Mouse (Mus musculus) midbrain, embryonic 13.5 days (tissue): ENCODE measurements around the gene Slc6a6. TPM values are rescaled to one million over a fixed set of nuclear protein-coding genes. Genes with fewer than 3 reads are reported as not detected.

ENCODE experiments used
- ATAC-seq: fragments of 200-750 bp; cut with Nextera tagmentation; 2 replicates; pipeline ENCODE4 v1.8.0; 2017; ENCODE audit warnings: mild to moderate bottlenecking, moderate TSS enrichment, moderate library complexity
- H3K27ac ChIP-seq: fragments of 300-500 bp; sonication (generic); 2 replicates; pipeline ENCODE4 v1.5.1; 2015; ENCODE audit warnings: inconsistent platforms, mild to moderate bottlenecking, moderate library complexity
- H3K27me3 ChIP-seq: fragments of 300-500 bp; sonication (generic); 2 replicates; pipeline ENCODE4 v1.6.1; 2015; ENCODE audit warnings: mild to moderate bottlenecking, inconsistent platforms
- H3K36me3 ChIP-seq: fragments of 300-500 bp; sonication (generic); 2 replicates; pipeline ENCODE4 v1.6.1; 2015; ENCODE audit warnings: mild to moderate bottlenecking, inconsistent platforms
- H3K4me1 ChIP-seq: fragments of 300-500 bp; sonication (generic); replicated peaks from 2 replicates; pipeline ENCODE4 v1.6.1; 2015; ENCODE audit warnings: inconsistent platforms
- H3K4me2 ChIP-seq: fragments of 300-500 bp; sonication (generic); replicated peaks from 2 replicates; pipeline ENCODE4 v1.6.1; 2015; ENCODE audit warnings: moderate library complexity, mild to moderate bottlenecking, inconsistent platforms
- H3K4me3 ChIP-seq: fragments of 300-500 bp; sonication (generic); replicated peaks from 2 replicates; pipeline ENCODE4 v1.5.1; 2015; ENCODE audit warnings: mild to moderate bottlenecking, inconsistent platforms
- H3K9ac ChIP-seq: fragments of 300-500 bp; sonication (generic); replicated peaks from 2 replicates; pipeline ENCODE4 v1.6.1; 2015; ENCODE audit warnings: mild to moderate bottlenecking, inconsistent platforms
- H3K9me3 ChIP-seq: fragments of 300-500 bp; sonication (generic); 2 replicates; pipeline ENCODE4 v1.6.1; 2016; ENCODE audit warnings: mild to moderate bottlenecking, inconsistent platforms
- WGBS: fragments of 180-500 bp; shearing (Covaris S2); methylation state at CpG from one replicate; pipeline ENCODE4 v1.1.7; 2015; 5-methylcytosine and 5-hydroxymethylcytosine counted together
- polyA plus RNA-seq: library from polyadenylated mRNA; unstranded; fragments of >200 nt; fragmentation: Nextera tagmentation; extraction: Ambion mirVana; gene quantifications from 2 replicates; pipeline ENCODE4 v1.2.1, GENCODE M21; 2015

Gene Slc6a6
- polyA plus RNA-seq = 84.4 and 89.8 TPM in 2 replicates

DNA sequence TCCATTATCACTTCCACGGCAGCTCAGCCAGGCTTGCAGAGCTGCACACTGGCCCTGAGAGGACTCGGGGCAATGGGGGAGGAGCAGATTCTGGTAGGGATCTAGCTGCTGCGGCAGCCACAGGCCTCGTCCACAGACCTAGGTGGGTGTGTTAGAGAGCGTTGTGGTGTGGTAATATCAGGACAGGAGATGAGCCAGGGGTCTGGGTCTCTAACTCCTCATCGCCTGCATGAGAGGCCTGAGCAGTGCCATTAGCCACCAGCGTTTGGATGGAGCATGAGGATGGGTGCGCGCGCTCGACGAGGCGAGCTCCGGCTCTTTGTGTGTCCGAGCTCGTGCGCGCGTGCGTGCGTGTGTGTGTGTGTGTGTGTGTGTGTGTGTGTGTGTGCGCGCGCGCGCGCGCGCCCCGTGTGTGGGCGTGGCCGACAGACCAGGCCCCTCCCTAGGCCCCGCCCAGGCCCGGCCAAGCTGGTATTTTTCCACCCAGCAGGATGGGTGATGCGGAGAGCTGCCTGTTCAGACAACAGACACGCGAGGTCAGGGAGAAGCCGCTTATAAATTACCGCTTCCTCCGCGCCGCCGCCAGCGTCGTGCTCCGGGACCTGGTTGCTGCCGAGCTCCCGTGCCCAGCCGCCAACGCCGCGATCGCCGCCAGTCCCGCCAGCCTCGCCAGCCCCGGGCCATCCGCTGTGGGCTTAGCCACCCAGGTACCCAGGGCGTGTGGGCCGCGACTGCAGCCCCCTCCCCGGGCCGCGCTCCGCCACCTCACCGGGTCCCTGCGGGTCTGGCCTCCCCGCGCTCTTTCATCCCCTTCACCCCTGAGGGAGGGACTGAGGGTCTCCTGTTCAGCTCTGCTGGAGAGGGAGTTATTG is at the start of gene Slc6a6:
TSS of gene Slc6a6 (plus strand) at position 452 of the 872 bp plus-strand sequence.
- Histone ChIP-seq H3K9me3 (no peaks in the 10 kb centered on the region), H3K4me2 (peak within 1 kb of the TSS; percentile 86), H3K27me3 (no peaks in the 10 kb centered on the region), H3K9ac (peak within 1 kb of the TSS; percentile 97), H3K4me1 (peaks cover 48% of the 10 kb centered on the region), H3K4me3 (peak within 1 kb of the TSS; percentile 86), H3K36me3 (no peaks in the 10 kb centered on the region), H3K27ac (peak within 1 kb of the TSS; percentile 96)
- under 1% methylated on average over 53 of the region's 69 CpGs for WGBS
- peak; percentile 88 for ATAC-seq

DNA sequence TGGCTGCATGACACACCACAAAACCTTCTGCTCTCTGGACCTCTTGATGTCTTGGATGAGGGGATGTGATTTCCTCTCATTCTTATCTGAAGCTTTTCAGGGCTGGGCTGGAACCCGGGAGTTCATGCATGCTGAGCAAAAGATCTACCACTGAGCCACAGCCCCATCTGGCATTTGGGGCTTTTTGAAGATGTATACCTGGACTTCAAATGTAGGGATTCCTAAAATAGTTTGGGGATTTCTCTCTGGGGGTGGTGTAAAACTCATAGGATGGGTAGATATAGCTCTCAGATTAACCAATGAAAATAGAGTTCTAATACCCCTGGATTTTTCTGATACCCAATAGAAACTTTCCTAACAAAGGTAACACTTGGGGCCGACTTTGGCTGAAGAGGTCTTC is 49.4 kb upstream of the Slc6a6 start:
- H3K9me3 ChIP-seq = no peaks in the 10 kb centered on the region
- H3K9ac ChIP-seq = no peak overlapping the region
- no peaks in the 10 kb centered on the region for H3K27me3 ChIP-seq
- no peak overlapping the region for H3K27ac ChIP-seq
- H3K36me3 ChIP-seq = no peaks in the 10 kb centered on the region
- H3K4me2 ChIP-seq = no peak overlapping the region
- ATAC-seq = no peak
- H3K4me3 ChIP-seq = no peak overlapping the region
- 0 out of 2 replicates have a peak, but pooled peaks cover 4% of the 10 kb centered on the region for H3K4me1 ChIP-seq
- WGBS = 73% methylated on average over 2 of the region's 2 CpGs

DNA sequence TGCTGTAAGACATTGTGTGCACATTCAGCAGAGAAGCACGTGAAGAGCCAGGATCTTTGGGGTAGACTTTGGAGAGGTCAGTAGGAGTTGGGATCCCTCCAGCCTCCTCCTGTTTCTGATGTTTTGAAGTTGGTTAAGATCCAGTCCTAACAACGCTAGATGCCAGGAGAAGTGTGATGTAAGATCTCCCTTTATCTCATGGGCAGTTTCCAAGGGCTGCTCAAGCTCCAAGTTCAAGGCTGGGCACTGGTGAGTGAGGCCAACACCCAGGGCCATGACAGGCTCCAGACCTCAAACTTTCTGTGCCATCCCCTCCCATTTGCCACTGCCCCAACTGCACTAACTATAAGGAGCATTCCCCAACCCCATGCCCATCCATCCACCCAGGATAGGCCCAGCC is 49.0 kb upstream of the Slc6a6 start:
- H3K36me3 ChIP-seq = no peaks in the 10 kb centered on the region
- no peak for ATAC-seq
- H3K9me3 ChIP-seq = no peaks in the 10 kb centered on the region
- no peaks in the 10 kb centered on the region for H3K27me3 ChIP-seq
- no peak overlapping the region for H3K9ac ChIP-seq
- H3K4me1 ChIP-seq = 0 out of 2 replicates have a peak, but pooled peaks cover 4% of the 10 kb centered on the region
- no peak overlapping the region for H3K27ac ChIP-seq
- H3K4me2 ChIP-seq = no peak overlapping the region
- WGBS = 67% methylated on average over 2 of the region's 2 CpGs
- no peak overlapping the region for H3K4me3 ChIP-seq

DNA sequence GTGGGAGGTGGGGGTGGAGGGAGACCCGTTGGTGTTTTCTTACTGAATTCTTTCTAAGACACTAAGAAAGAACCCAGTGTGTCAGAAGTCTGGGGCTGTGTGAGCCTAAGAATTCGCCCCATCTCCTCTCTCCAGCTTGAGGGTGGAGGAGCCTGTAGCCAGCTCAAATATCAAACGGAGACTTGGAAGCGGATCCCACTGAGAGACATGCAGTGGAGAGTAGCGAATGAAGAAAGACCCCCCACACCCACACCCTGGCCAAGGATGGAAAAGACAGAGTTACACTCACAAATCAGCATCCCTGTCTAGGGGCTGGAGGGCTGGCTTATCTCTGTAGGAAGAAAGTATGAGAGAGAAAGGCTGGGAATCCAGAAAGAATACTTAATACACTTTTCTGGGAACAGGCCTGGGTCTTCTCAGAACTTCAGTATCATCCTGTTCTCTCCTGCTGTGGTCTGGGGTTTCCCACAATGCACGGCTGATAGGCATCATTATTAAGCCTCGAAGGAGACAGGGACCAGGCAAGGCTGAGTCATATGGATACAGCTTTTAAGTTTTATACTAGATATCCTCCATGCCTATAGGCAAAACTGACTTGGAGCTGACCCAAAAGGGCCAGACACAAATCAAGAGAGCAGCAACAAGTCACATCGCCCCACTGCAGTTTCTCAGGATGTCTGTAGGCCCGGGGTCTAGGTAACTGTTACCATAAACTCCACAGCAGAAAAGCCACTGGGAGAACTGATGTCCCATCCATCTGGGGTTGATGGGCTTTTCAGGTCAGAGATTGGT is 45.5 kb upstream of the Slc6a6 start:
- H3K27me3 ChIP-seq = no peaks in the 10 kb centered on the region
- H3K4me2 ChIP-seq = no peak overlapping the region
- no peaks in the 10 kb centered on the region for H3K36me3 ChIP-seq
- no peak overlapping the region for H3K9ac ChIP-seq
- H3K27ac ChIP-seq = no peak overlapping the region
- H3K9me3 ChIP-seq = no peaks in the 10 kb centered on the region
- H3K4me1 ChIP-seq = 0 out of 2 replicates have a peak, but pooled peaks cover 4% of the 10 kb centered on the region
- 37% methylated on average over 9 of the region's 9 CpGs for WGBS
- H3K4me3 ChIP-seq = no peak overlapping the region
- ATAC-seq = no peak

DNA sequence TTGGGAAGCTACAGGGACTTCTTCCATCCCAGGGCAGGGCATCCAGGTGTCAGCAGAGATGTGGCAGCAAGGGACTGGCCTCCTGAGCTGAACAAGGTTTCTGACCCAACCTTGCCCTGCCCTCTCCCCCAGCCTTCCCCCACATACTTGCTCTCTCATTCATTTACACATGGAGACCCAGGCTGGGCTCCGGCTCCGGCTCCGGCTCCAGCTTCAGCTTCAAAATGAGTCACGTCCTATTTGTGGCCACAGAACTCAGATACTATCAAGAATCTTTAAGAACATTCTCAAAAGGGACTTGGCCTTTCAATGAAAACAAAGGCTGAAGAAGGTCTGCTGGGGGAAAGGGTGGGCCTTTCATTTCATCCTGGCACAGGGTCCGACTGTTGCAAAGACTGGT is 40.8 kb upstream of the Slc6a6 start:
- Histone ChIP-seq H3K27ac (no peak overlapping the region), H3K9me3 (no peaks in the 10 kb centered on the region), H3K4me3 (no peak overlapping the region), H3K9ac (no peak overlapping the region), H3K36me3 (no peaks in the 10 kb centered on the region), H3K4me1 (0 out of 2 replicates have a peak, but pooled peaks cover 3% of the 10 kb centered on the region), H3K4me2 (no peak overlapping the region), H3K27me3 (no peaks in the 10 kb centered on the region)
- no peak for ATAC-seq
- WGBS = 81% methylated on average over 5 of the region's 5 CpGs

DNA sequence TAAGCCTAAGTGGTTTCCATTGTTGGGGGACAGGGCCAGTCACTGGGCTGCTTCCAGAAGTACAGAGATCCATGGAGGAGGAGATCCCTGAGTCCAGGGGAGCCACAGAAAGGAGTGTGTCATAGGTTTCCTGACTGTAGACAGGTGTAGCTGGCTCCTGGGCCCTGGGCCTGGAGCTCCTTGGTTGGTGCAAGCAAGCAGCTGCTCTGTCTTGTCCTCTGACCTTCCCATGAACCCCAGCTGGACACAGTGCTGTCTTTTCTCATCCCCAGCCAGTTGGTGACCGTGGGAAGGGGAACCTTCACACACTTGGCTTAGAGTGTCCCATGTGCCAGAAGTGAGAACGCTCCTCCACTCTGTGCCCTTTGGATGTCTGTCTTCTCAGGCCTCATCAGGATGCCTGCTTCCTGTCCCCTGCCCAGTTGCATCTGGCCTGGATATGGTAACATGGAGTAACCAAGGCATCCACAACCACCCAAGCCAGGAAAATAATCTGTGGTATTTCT is 40.4 kb upstream of the Slc6a6 start:
- H3K27ac ChIP-seq = no peak overlapping the region
- no peaks in the 10 kb centered on the region for H3K36me3 ChIP-seq
- no peak for ATAC-seq
- H3K9ac ChIP-seq = no peak overlapping the region
- no peaks in the 10 kb centered on the region for H3K27me3 ChIP-seq
- H3K9me3 ChIP-seq = no peaks in the 10 kb centered on the region
- no peak overlapping the region for H3K4me3 ChIP-seq
- WGBS = 88% methylated on average over 2 of the region's 2 CpGs
- 0 out of 2 replicates have a peak, but pooled peaks cover 2% of the 10 kb centered on the region for H3K4me1 ChIP-seq
- H3K4me2 ChIP-seq = no peak overlapping the region

DNA sequence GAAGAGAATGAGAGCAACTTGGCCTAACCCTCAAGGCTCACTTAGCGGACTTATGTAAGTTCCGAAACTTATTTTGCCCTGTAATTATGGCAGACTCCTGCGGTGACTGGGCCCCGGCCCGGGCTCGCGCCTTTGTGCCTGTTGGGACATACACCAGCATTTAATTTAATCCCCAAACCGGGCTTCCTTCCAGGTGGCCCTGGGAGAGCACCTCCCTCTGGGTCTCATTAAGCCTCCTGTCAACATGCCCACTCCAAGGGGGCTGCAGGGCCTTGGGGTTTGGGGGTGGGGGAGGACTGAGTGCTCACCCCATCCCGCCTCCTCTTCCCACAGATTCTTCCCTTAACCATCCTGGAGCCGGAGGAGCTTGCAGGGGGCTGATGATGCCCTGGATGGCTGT is 37.8 kb upstream of the Slc6a6 start:
- Histone ChIP-seq H3K27ac (no peak overlapping the region), H3K4me2 (no peak overlapping the region), H3K9me3 (no peaks in the 10 kb centered on the region), H3K4me3 (no peak overlapping the region), H3K27me3 (no peaks in the 10 kb centered on the region), H3K36me3 (no peaks in the 10 kb centered on the region), H3K4me1 (0 out of 2 replicates have a peak, but pooled peaks cover 2% of the 10 kb centered on the region), H3K9ac (no peak overlapping the region)
- 0 out of 2 replicates have a peak, but pooled peaks have one; percentile 20 for ATAC-seq
- 66% methylated on average over 10 of the region's 10 CpGs for WGBS

DNA sequence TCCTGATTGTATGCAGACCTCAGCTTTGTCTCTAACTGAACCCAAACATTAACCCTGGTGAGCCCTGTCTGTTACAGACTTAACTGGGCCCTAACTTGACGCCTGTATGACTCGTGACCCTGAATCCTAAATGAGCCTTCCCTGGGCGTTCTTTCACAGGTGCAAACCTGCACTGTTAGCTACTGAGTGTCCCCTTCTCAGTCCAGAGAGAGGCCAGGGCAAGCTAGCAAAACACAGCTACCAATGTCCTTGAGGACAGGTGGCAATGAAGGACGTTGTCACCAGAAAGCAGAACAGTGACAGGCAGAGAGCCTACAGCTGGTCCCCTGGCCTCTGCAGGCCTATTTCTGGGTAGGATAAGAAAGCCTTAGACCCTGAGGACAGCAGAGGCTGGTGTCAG is 37.0 kb upstream of the Slc6a6 start:
- H3K36me3 ChIP-seq = no peaks in the 10 kb centered on the region
- ATAC-seq = no peak
- H3K4me3 ChIP-seq = no peak overlapping the region
- WGBS = 81% methylated on average over 4 of the region's 4 CpGs
- H3K9me3 ChIP-seq = no peaks in the 10 kb centered on the region
- 0 out of 2 replicates have a peak, but pooled peaks cover 2% of the 10 kb centered on the region for H3K4me1 ChIP-seq
- H3K4me2 ChIP-seq = no peak overlapping the region
- H3K27ac ChIP-seq = no peak overlapping the region
- no peak overlapping the region for H3K9ac ChIP-seq
- no peaks in the 10 kb centered on the region for H3K27me3 ChIP-seq

DNA sequence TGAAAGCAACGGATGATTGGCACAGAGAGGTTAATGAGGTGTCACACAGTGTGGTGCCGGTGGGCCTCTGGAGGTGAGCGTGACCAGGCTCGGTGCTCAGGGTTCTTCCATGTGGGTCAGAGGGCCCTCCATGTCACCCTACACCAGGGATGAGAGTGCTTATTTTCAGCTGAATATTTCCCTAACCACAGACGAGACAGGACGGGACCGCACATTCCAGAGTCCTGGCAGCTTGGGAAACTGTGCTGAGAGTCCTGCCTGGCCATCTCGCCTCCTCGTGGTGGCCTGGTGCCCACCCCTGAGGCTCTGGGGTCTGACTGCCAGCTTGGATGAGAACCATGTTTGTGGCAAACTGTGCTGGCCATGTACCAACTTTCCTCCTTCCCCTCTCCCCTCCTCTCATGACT is 36.5 kb upstream of the Slc6a6 start:
- Histone ChIP-seq H3K27ac (no peak overlapping the region), H3K4me3 (no peak overlapping the region), H3K9ac (no peak overlapping the region), H3K4me1 (0 out of 2 replicates have a peak, but pooled peaks cover 2% of the 10 kb centered on the region), H3K36me3 (no peaks in the 10 kb centered on the region), H3K27me3 (no peaks in the 10 kb centered on the region), H3K4me2 (no peak overlapping the region), H3K9me3 (no peaks in the 10 kb centered on the region)
- no peak for ATAC-seq
- WGBS = 86% methylated on average over 9 of the region's 9 CpGs

DNA sequence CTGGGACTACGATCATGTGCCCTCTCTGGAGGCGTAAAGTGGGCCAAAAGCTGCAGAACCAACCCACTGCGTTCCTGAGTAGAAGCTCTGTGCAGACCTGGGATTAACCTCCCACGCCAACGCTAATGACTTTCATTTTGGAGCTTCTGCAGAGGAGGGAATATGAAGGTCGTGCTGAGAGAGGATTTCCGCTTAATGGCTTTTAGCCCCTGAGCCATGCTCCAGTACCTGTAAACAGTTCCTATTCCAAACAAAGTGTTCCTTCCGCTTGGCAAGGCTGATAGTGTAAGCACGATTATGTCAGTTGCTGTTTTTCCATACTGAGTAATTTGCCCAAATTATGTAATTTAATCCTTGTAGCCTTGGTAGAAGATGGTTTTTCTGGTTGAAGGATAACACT is 33.6 kb upstream of the Slc6a6 start:
- no peak for ATAC-seq
- Histone ChIP-seq H3K9me3 (no peaks in the 10 kb centered on the region), H3K27ac (no peak overlapping the region), H3K4me1 (0 out of 2 replicates have a peak, but pooled peaks cover 2% of the 10 kb centered on the region), H3K27me3 (no peaks in the 10 kb centered on the region), H3K36me3 (no peaks in the 10 kb centered on the region), H3K4me2 (no peak overlapping the region), H3K4me3 (no peak overlapping the region), H3K9ac (no peak overlapping the region)
- 86% methylated on average over 9 of the region's 9 CpGs for WGBS

DNA sequence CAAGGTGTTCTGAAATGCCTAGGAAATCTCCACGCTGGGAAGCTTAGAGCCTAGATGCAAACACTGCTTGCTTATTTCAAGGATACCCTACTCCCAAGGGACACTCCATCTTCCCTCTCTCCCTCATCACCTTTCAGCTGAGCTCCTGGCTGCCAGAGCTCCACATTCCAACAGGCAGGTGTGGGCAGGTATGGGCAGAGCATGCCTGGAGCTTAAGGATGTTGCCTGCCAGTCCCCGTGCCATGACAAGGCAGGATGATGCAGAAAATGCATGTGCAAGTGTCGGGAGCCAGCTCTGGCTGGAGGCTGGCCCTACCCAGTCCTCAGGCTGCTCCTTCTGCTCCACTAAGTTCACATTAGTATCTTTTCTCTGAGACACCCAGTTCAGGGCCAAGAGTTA is 31.6 kb upstream of the Slc6a6 start:
- Histone ChIP-seq H3K27me3 (no peaks in the 10 kb centered on the region), H3K9ac (no peak overlapping the region), H3K4me2 (no peak overlapping the region), H3K4me1 (0 out of 2 replicates have a peak, but pooled peaks cover 4% of the 10 kb centered on the region), H3K9me3 (no peaks in the 10 kb centered on the region), H3K36me3 (no peaks in the 10 kb centered on the region), H3K4me3 (no peak overlapping the region), H3K27ac (no peak overlapping the region)
- ATAC-seq = no peak
- 87% methylated on average over 3 of the region's 3 CpGs for WGBS

DNA sequence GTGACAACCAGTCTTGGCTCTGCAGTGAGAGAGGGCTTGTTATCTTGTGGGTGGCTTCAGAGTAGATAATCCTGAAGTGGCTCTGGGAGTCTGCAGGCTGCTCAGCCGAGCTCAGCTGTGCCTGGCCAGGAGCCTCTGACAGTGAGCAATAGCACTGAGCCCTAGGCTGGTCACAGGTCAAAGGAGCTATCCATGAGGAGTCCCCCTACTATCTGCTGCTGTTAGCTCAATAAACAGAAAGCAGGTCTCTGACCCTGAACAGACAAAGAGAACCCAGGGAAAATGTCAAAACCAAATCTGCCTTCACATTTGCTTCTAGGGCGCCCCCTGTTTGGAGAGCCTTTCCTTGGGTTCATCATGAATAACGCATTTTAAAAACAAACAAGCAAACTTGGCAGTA is 28.6 kb upstream of the Slc6a6 start:
- ATAC-seq = no peak
- Histone ChIP-seq H3K9me3 (no peaks in the 10 kb centered on the region), H3K4me1 (0 out of 2 replicates have a peak, but pooled peaks cover 4% of the 10 kb centered on the region), H3K9ac (no peak overlapping the region), H3K4me3 (no peak overlapping the region), H3K27me3 (no peaks in the 10 kb centered on the region), H3K4me2 (no peak overlapping the region), H3K27ac (no peak overlapping the region), H3K36me3 (no peaks in the 10 kb centered on the region)
- 42% methylated on average over 3 of the region's 3 CpGs for WGBS
